Mouse (Mus musculus): ENCODE data around the gene Kazn. TPM values are rescaled to one million over a fixed set of nuclear protein-coding genes. Genes with fewer than 3 reads are reported as not detected.
A peak's percentile ranks its signal among the peaks of the same experiment; 100 is the strongest.

Gene Kazn
- polyA plus RNA-seq, 1 experiment from 2014 or later = 16.4 TPM

GRCm38 (mm10) chr4:142139729-142140128, 99.5 kb downstream of the Kazn start:
- 64% methylated on average over 5 of the region's 5 CpGs for WGBS
- no peak overlapping the region for H3K9ac ChIP-seq
- no peak overlapping the region for H3K27ac ChIP-seq (replicated peaks)
- no peak overlapping the region for H3K4me3 ChIP-seq (replicated peaks)
- no peaks in the 10 kb centered on the region for H3K4me1 ChIP-seq
- peaks cover 16% of the 10 kb centered on the region for H3K36me3 ChIP-seq
- no peaks in the 10 kb centered on the region for H3K27me3 ChIP-seq
- ATAC-seq (ENCODE audit: insufficient number of reproducible peaks, low FRiP score, low TSS enrichment, low read depth) = no peak
- no peak overlapping the region for H3K4me2 ChIP-seq (replicated peaks)
- H3K9me3 ChIP-seq (replicated peaks) = no peaks in the 10 kb centered on the region

GRCm38 (mm10) chr4:142138356-142139099, 100.7 kb downstream of the Kazn start:
- Histone ChIP-seq H3K27ac (replicated peaks) (no peak overlapping the region), H3K4me2 (replicated peaks) (no peak overlapping the region), H3K36me3 (peaks cover 10% of the 10 kb centered on the region), H3K9me3 (replicated peaks) (no peaks in the 10 kb centered on the region), H3K9ac (no peak overlapping the region), H3K4me1 (no peaks in the 10 kb centered on the region), H3K4me3 (replicated peaks) (no peak overlapping the region), H3K27me3 (no peaks in the 10 kb centered on the region)
- ATAC-seq (ENCODE audit: insufficient number of reproducible peaks, low FRiP score, low TSS enrichment, low read depth) = no peak
- 39% methylated on average over 9 of the region's 9 CpGs for WGBS

- Histone ChIP-seq H3K9ac (no peak overlapping the region), H3K36me3 (peaks cover 5% of the 10 kb centered on the region; the same call in 1 of the 2 replicates)
These were observed 102.3 kb downstream of the Kazn start for GRCm38 (mm10) chr4:142136766-142137503.

GRCm38 (mm10) chr4:142135515-142135914, 103.7 kb downstream of the Kazn start:
- Histone ChIP-seq H3K27ac (replicated peaks) (no peak overlapping the region), H3K4me3 (replicated peaks) (no peak overlapping the region), H3K4me1 (peaks cover 3% of the 10 kb centered on the region; the same call in 1 of the 2 replicates), H3K36me3 (no peaks in the 10 kb centered on the region), H3K4me2 (replicated peaks) (no peak overlapping the region), H3K27me3 (no peaks in the 10 kb centered on the region), H3K9ac (no peak overlapping the region), H3K9me3 (replicated peaks) (no peaks in the 10 kb centered on the region)
- no peak for ATAC-seq (ENCODE audit: insufficient number of reproducible peaks, low FRiP score, low TSS enrichment, low read depth)
- 85% methylated on average over 2 of the region's 2 CpGs for WGBS

More at GRCm38 (mm10) chr4:142136766-142137503, 102.3 kb downstream of the Kazn start:
- WGBS = 86% methylated on average over 10 of the region's 10 CpGs
- ATAC-seq (ENCODE audit: insufficient number of reproducible peaks, low FRiP score, low TSS enrichment, low read depth) = peak; percentile 20; the same call in 1 of the 2 replicates
- Histone ChIP-seq H3K27ac (replicated peaks) (no peak overlapping the region), H3K4me3 (replicated peaks) (no peak overlapping the region), H3K4me1 (no peaks in the 10 kb centered on the region), H3K27me3 (no peaks in the 10 kb centered on the region), H3K9me3 (replicated peaks) (no peaks in the 10 kb centered on the region), H3K4me2 (replicated peaks) (no peak overlapping the region)

- H3K4me1 ChIP-seq = peaks cover 10% of the 10 kb centered on the region
- no peaks in the 10 kb centered on the region for H3K27me3 ChIP-seq
- no peak for ATAC-seq (ENCODE audit: insufficient number of reproducible peaks, low FRiP score, low TSS enrichment, low read depth)
- H3K9ac ChIP-seq = no peak overlapping the region
- WGBS = 26% methylated on average over 5 of the region's 5 CpGs
- no peak overlapping the region for H3K4me3 ChIP-seq (replicated peaks)
- H3K4me2 ChIP-seq (replicated peaks) = no peak overlapping the region
- no peaks in the 10 kb centered on the region for H3K9me3 ChIP-seq (replicated peaks)
- no peak overlapping the region for H3K27ac ChIP-seq (replicated peaks)
- no peaks in the 10 kb centered on the region for H3K36me3 ChIP-seq
These were observed 109.0 kb downstream of the Kazn start for GRCm38 (mm10) chr4:142130162-142130561.

GRCm38 (mm10) chr4:142127275-142127788, 111.9 kb downstream of the Kazn start:
- H3K9ac ChIP-seq = no peak overlapping the region
- H3K36me3 ChIP-seq = no peaks in the 10 kb centered on the region
- no peak overlapping the region for H3K4me2 ChIP-seq (replicated peaks)
- no peaks in the 10 kb centered on the region for H3K27me3 ChIP-seq
- ATAC-seq (ENCODE audit: insufficient number of reproducible peaks, low FRiP score, low TSS enrichment, low read depth) = no peak
- H3K4me3 ChIP-seq (replicated peaks) = no peak overlapping the region
- 88% methylated on average over 6 of the region's 6 CpGs for WGBS
- no peak overlapping the region for H3K27ac ChIP-seq (replicated peaks)
- no peaks in the 10 kb centered on the region for H3K9me3 ChIP-seq (replicated peaks)
- peaks cover 10% of the 10 kb centered on the region for H3K4me1 ChIP-seq

- ATAC-seq (ENCODE audit: insufficient number of reproducible peaks, low FRiP score, low TSS enrichment, low read depth) = no peak
- no peaks in the 10 kb centered on the region for H3K9me3 ChIP-seq (replicated peaks)
- no peak overlapping the region for H3K9ac ChIP-seq
- no peaks in the 10 kb centered on the region for H3K36me3 ChIP-seq
- H3K4me1 ChIP-seq = peaks cover 10% of the 10 kb centered on the region
- H3K4me3 ChIP-seq (replicated peaks) = no peak overlapping the region
- H3K27me3 ChIP-seq = no peaks in the 10 kb centered on the region
- H3K4me2 ChIP-seq (replicated peaks) = no peak overlapping the region
- H3K27ac ChIP-seq (replicated peaks) = no peak overlapping the region
- WGBS = 65% methylated on average over 10 of the region's 10 CpGs
These were observed 112.4 kb downstream of the Kazn start for GRCm38 (mm10) chr4:142126641-142127274.

- Histone ChIP-seq H3K4me2 (replicated peaks) (no peak overlapping the region), H3K4me3 (replicated peaks) (no peak overlapping the region), H3K27ac (replicated peaks) (no peak overlapping the region), H3K36me3 (no peaks in the 10 kb centered on the region), H3K27me3 (no peaks in the 10 kb centered on the region), H3K4me1 (peaks cover 15% of the 10 kb centered on the region), H3K9ac (no peak overlapping the region), H3K9me3 (replicated peaks) (no peaks in the 10 kb centered on the region)
- no peak for ATAC-seq (ENCODE audit: insufficient number of reproducible peaks, low FRiP score, low TSS enrichment, low read depth)
- WGBS = 31% methylated on average over 1 of the region's 1 CpGs
These were observed 118.0 kb downstream of the Kazn start for GRCm38 (mm10) chr4:142121164-142121563.

GRCm38 (mm10) chr4:142118522-142118921, 120.7 kb downstream of the Kazn start:
- no peak for ATAC-seq (ENCODE audit: insufficient number of reproducible peaks, low FRiP score, low TSS enrichment, low read depth)
- 16% methylated on average over 7 of the region's 7 CpGs for WGBS
- Histone ChIP-seq H3K4me2 (replicated peaks) (no peak overlapping the region), H3K9me3 (replicated peaks) (no peaks in the 10 kb centered on the region), H3K27ac (replicated peaks) (no peak overlapping the region), H3K36me3 (no peaks in the 10 kb centered on the region), H3K9ac (no peak overlapping the region), H3K4me3 (replicated peaks) (no peak overlapping the region), H3K27me3 (no peaks in the 10 kb centered on the region), H3K4me1 (peaks cover 15% of the 10 kb centered on the region)

GRCm38 (mm10) chr4:142117993-142118392, 121.2 kb downstream of the Kazn start:
- Histone ChIP-seq H3K4me1 (peaks cover 15% of the 10 kb centered on the region), H3K9ac (no peak overlapping the region), H3K36me3 (no peaks in the 10 kb centered on the region), H3K9me3 (replicated peaks) (no peaks in the 10 kb centered on the region), H3K27ac (replicated peaks) (no peak overlapping the region), H3K4me3 (replicated peaks) (no peak overlapping the region), H3K27me3 (no peaks in the 10 kb centered on the region), H3K4me2 (replicated peaks) (no peak overlapping the region)
- ATAC-seq (ENCODE audit: insufficient number of reproducible peaks, low FRiP score, low TSS enrichment, low read depth) = peak; percentile 64
- 58% methylated on average over 12 of the region's 12 CpGs for WGBS

GRCm38 (mm10) chr4:142113306-142113705, 125.9 kb downstream of the Kazn start:
- H3K9me3 ChIP-seq (replicated peaks) = no peaks in the 10 kb centered on the region
- H3K4me2 ChIP-seq (replicated peaks) = no peak overlapping the region
- H3K9ac ChIP-seq = no peak overlapping the region
- no peaks in the 10 kb centered on the region for H3K27me3 ChIP-seq
- no peaks in the 10 kb centered on the region for H3K36me3 ChIP-seq
- H3K4me3 ChIP-seq (replicated peaks) = no peak overlapping the region
- ATAC-seq (ENCODE audit: insufficient number of reproducible peaks, low FRiP score, low TSS enrichment, low read depth) = no peak
- 35% methylated on average over 8 of the region's 8 CpGs for WGBS
- H3K4me1 ChIP-seq = peaks cover 5% of the 10 kb centered on the region
- no peak overlapping the region for H3K27ac ChIP-seq (replicated peaks)
